ENCODE assay signal across 14 mouse cellular contexts in genomic region chr3:65594493-65594892, GRCm38 (mm10).
DNase-seq lines count a peak whose midpoint lies in the region; ATAC-seq and TF ChIP-seq lines count a peak whose summit lies in the region.
"Had no signal": no experiment of that assay in that cellular context is flagged by ENCODE, and none has a peak within 500 bp of the region (broad histone marks: within the 10 kb centered on the region; RNA-seq: fewer than 3 reads in every experiment).

No protein-coding gene starts in this region.

- ATAC-seq in lung, embryonic 15.5 days (ENCODE audit: borderline replicate concordance, extremely low read depth, low FRiP score, low TSS enrichment): peak; percentile 83
- no peak for ATAC-seq in stomach, postnatal 0 days (ENCODE audit: low FRiP score, low TSS enrichment)
- no peak for ATAC-seq in hindbrain, embryonic 16.5 days

- no peak for TF ChIP-seq EP300 in stomach, postnatal 0 days (optimal IDR thresholded peaks at IDR 0.05)

- H3K36me3 ChIP-seq in lung, embryonic 15.5 days: no peaks in the 10 kb centered on the region
- H3K36me3 ChIP-seq in stomach, postnatal 0 days (ENCODE audit: control insufficient read depth, insufficient read depth, low read length): no peaks in the 10 kb centered on the region
- H3K36me3 ChIP-seq in hindbrain, embryonic 16.5 days (ENCODE audit: control insufficient read depth, insufficient read depth, low read length): no peaks in the 10 kb centered on the region
- H3K36me3 ChIP-seq: liver, embryonic 13.5 days had no signal

- DNase-seq in lung, postnatal 14 days: no peak
- DNase-seq in ZHBTc4 (ENCODE audit: low read depth, low spot score): peak; percentile 39
- DNase-seq in stomach, postnatal 0 days (ENCODE audit: low spot score): peak; percentile 30
- peak; percentile 59 to 82 for DNase-seq in thymus, postnatal 36 days
- no peak for DNase-seq in liver
- DNase-seq: adrenal gland, adult 8-10 months; cerebellum, postnatal 14 days; heart, postnatal 10 days; kidney, adult 2 months; kidney, postnatal 10 days; liver, embryonic 13.5 days had no signal

- H3K27ac ChIP-seq in lung, embryonic 15.5 days: no peak overlapping the region
- H3K27ac ChIP-seq in stomach, postnatal 0 days (replicated peaks): no peak overlapping the region
- no peak overlapping the region for H3K27ac ChIP-seq in hindbrain, embryonic 16.5 days (ENCODE audit: low read depth, low read length)
- H3K27ac ChIP-seq: liver, embryonic 13.5 days had no signal

- H3K9ac ChIP-seq in lung, embryonic 15.5 days: no peak overlapping the region
- no peak overlapping the region for H3K9ac ChIP-seq in stomach, postnatal 0 days (ENCODE audit: low read length)
- no peak overlapping the region for H3K9ac ChIP-seq in hindbrain, embryonic 16.5 days (ENCODE audit: low read depth, low read length)
- H3K9ac ChIP-seq: liver, embryonic 13.5 days had no signal

- no peak overlapping the region for H3K4me3 ChIP-seq in lung, embryonic 15.5 days
- no peak overlapping the region for H3K4me3 ChIP-seq in stomach, postnatal 0 days (ENCODE audit: low read depth, low read length)
- no peak overlapping the region for H3K4me3 ChIP-seq in hindbrain, embryonic 16.5 days (ENCODE audit: low read length)
- H3K4me3 ChIP-seq: liver, embryonic 13.5 days had no signal

- no peaks in the 10 kb centered on the region for H3K27me3 ChIP-seq in lung, embryonic 15.5 days
- H3K27me3 ChIP-seq in stomach, postnatal 0 days (ENCODE audit: control insufficient read depth, insufficient read depth, low read length): no peaks in the 10 kb centered on the region
- no peaks in the 10 kb centered on the region for H3K27me3 ChIP-seq in hindbrain, embryonic 16.5 days (replicated peaks; ENCODE audit: control insufficient read depth, insufficient read depth, low read length)
- H3K27me3 ChIP-seq: liver, embryonic 13.5 days had no signal

- no peaks in the 10 kb centered on the region for H3K9me3 ChIP-seq in lung, embryonic 15.5 days
- H3K9me3 ChIP-seq in stomach, postnatal 0 days (ENCODE audit: control insufficient read depth, low read length): no peaks in the 10 kb centered on the region
- H3K9me3 ChIP-seq in hindbrain, embryonic 16.5 days (ENCODE audit: control insufficient read depth, low read length): no peaks in the 10 kb centered on the region
- H3K9me3 ChIP-seq: liver, embryonic 13.5 days had no signal

- peaks cover 9% of the 10 kb centered on the region for H3K4me1 ChIP-seq in lung, embryonic 15.5 days
- no peaks in the 10 kb centered on the region for H3K4me1 ChIP-seq in stomach, postnatal 0 days (replicated peaks; ENCODE audit: control insufficient read depth, insufficient read depth)
- no peaks in the 10 kb centered on the region for H3K4me1 ChIP-seq in hindbrain, embryonic 16.5 days (ENCODE audit: control insufficient read depth, insufficient read depth, low read depth, low read length)
- H3K4me1 ChIP-seq: liver, embryonic 13.5 days had no signal

- TF ChIP-seq CTCF in stomach, postnatal 0 days (IDR thresholded peaks at IDR 0.05; ENCODE audit: low read depth): no peak

- no peak overlapping the region for H3K4me2 ChIP-seq in lung, embryonic 15.5 days
- H3K4me2 ChIP-seq in stomach, postnatal 0 days (replicated peaks; ENCODE audit: low read depth): no peak overlapping the region
- H3K4me2 ChIP-seq in hindbrain, embryonic 16.5 days (ENCODE audit: low read length): no peak overlapping the region
- H3K4me2 ChIP-seq: heart, embryonic 11.5 days; liver, embryonic 13.5 days had no signal

Comparison
In these comparisons a context has a peak if more than half of its experiments do, and no peak if none do; other contexts are left out.
1. DNase-seq: peak in ZHBTc4 (single experiment), stomach, postnatal 0 days (single experiment) and thymus, postnatal 36 days (2 of 2); none in lung, postnatal 14 days (single experiment) and liver (single experiment).